Mouse (Mus musculus) CH12.LX (cell line): ENCODE results near the gene Olfr1360. TPM values are rescaled to one million over a fixed set of nuclear protein-coding genes. Genes with fewer than 3 reads are reported as not detected.

Source experiments
- DNase-seq: peaks from one replicate; pipeline ENCODE4 v3.0.0-alpha.2; 2013; ENCODE audit errors: extremely low read depth
- H3K27ac ChIP-seq: 2 replicates; pipeline ENCODE4 v1.5.1; 2012; ENCODE audit warnings: low read depth, mild to moderate bottlenecking, control low read depth, moderate library complexity; ENCODE audit not compliant: insufficient read depth
- H3K27me3 ChIP-seq: replicated peaks from 2 replicates; pipeline ENCODE3; 2012; ENCODE audit warnings: inconsistent platforms
- H3K36me3 ChIP-seq, 2 experiments: replicated peaks in 1 of 2; 2 replicates each; pipeline versions ENCODE3 to v1.6.1; 2012; ENCODE audit warnings: inconsistent platforms in 1 of 2, low read length in 1 of 2, mild to moderate bottlenecking in 1 of 2, mixed read lengths in 1 of 2, moderate library complexity in 1 of 2; ENCODE audit not compliant: control insufficient read depth in 1 of 2, insufficient read depth in 1 of 2
- H3K4me1 ChIP-seq, 2 experiments: 2 replicates each; pipeline ENCODE4 v1.6.1; 2012; ENCODE audit warnings: inconsistent platforms in 1 of 2, moderate library complexity in 1 of 2; ENCODE audit not compliant: insufficient read depth in 2 of 2, control insufficient read depth in 1 of 2
- H3K4me2 ChIP-seq: 2 replicates; pipeline ENCODE4 v1.6.1; 2012; ENCODE audit warnings: low read depth, mild to moderate bottlenecking, control low read depth; ENCODE audit not compliant: poor library complexity, insufficient read depth, severe bottlenecking
- H3K4me3 ChIP-seq, 3 experiments: fragments of 150-350 bp in 1 of 3; sonication (generic) in 1 of 3; replicated peaks in 1 of 3; 2 replicates each; pipeline versions ENCODE3 to v1.5.1; 2011 to 2012; ENCODE audit warnings: low read depth in 2 of 3, low read length in 2 of 3, mild to moderate bottlenecking in 2 of 3, moderate library complexity in 2 of 3, control low read depth in 1 of 3, improper control_type of control experiment in 1 of 3, inconsistent platforms in 1 of 3, mixed read lengths in 1 of 3; ENCODE audit not compliant: poor library complexity in 1 of 3
- H3K79me2 ChIP-seq: replicated peaks from 2 replicates; pipeline ENCODE4 v1.6.1; 2012; ENCODE audit warnings: mild to moderate bottlenecking, moderate library complexity; ENCODE audit not compliant: control insufficient read depth, poor library complexity, insufficient read depth, severe bottlenecking; ENCODE audit errors: extremely low read depth
- H3K9ac ChIP-seq: 2 replicates; pipeline ENCODE4 v1.6.1; 2012; ENCODE audit warnings: low read depth, mild to moderate bottlenecking, control low read depth, moderate library complexity; ENCODE audit not compliant: insufficient read depth
- H3K9me3 ChIP-seq: replicated peaks from 2 replicates; pipeline ENCODE3; 2012; ENCODE audit warnings: low read length, inconsistent platforms, mixed read lengths
- BHLHE40 ChIP-seq: IDR thresholded peaks from 2 replicates; pipeline ENCODE4 v1.6.1; 2011; ENCODE audit warnings: mild to moderate bottlenecking, low read depth, low read length, improper control_type of control experiment
- CTCF ChIP-seq, 2 experiments: IDR thresholded peaks in 1 of 2; conservative IDR thresholded peaks in 1 of 2; 2 replicates each; pipeline ENCODE4 v1.5.1; 2011 to 2012; ENCODE audit warnings: low read depth in 2 of 2, low read length in 2 of 2, improper control_type of control experiment in 1 of 2, inconsistent platforms in 1 of 2, mild to moderate bottlenecking in 1 of 2, moderate library complexity in 1 of 2
- ELF1 ChIP-seq: IDR thresholded peaks from 2 replicates; pipeline ENCODE4 v1.6.1; 2014; ENCODE audit warnings: low read depth, mild to moderate bottlenecking, inconsistent platforms, low read length, improper control_type of control experiment
- EP300 ChIP-seq: IDR thresholded peaks from 2 replicates; pipeline ENCODE4 v1.6.1; 2011; ENCODE audit warnings: low read length, improper control_type of control experiment
- ETS1 ChIP-seq: conservative IDR thresholded peaks from 2 replicates; pipeline ENCODE4 v1.6.1; 2012; ENCODE audit warnings: low read depth, mild to moderate bottlenecking, inconsistent platforms, low read length, improper control_type of control experiment, moderate library complexity
- IRF4 ChIP-seq: IDR thresholded peaks from 2 replicates; pipeline ENCODE4 v1.6.1; 2014; ENCODE audit warnings: low read depth, mild to moderate bottlenecking, inconsistent platforms, low read length, improper control_type of control experiment
- JUND ChIP-seq: conservative IDR thresholded peaks from 2 replicates; pipeline ENCODE4 v1.6.1; 2011; ENCODE audit warnings: low read depth, low read length, improper control_type of control experiment
- MEF2A ChIP-seq: IDR thresholded peaks from 2 replicates; pipeline ENCODE4 v1.6.1; 2014; ENCODE audit warnings: low read depth, mild to moderate bottlenecking, inconsistent platforms, low read length, improper control_type of control experiment, borderline replicate concordance
- MYC ChIP-seq: IDR thresholded peaks from 2 replicates; pipeline ENCODE4 v1.6.1; 2011; ENCODE audit warnings: low read depth, mild to moderate bottlenecking, improper control_type of control experiment, low read length
- POLR2AphosphoS2 ChIP-seq: IDR thresholded peaks from 2 replicates; pipeline ENCODE4 v1.6.1; 2011; ENCODE audit warnings: low read depth, low read length, improper control_type of control experiment
- RAD21 ChIP-seq: IDR thresholded peaks from 2 replicates; pipeline ENCODE4 v1.6.1; 2011; ENCODE audit warnings: low read depth, mild to moderate bottlenecking, low read length, improper control_type of control experiment, moderate library complexity
- SIN3A ChIP-seq: IDR thresholded peaks from 2 replicates; pipeline ENCODE4 v1.6.1; 2012; ENCODE audit warnings: low read length, improper control_type of control experiment, inconsistent platforms
- SMC3 ChIP-seq: IDR thresholded peaks from 2 replicates; pipeline ENCODE4 v1.6.1; 2011; ENCODE audit warnings: low read depth, low read length, improper control_type of control experiment
- TBP ChIP-seq: conservative IDR thresholded peaks from 2 replicates; pipeline ENCODE4 v1.6.1; 2011; ENCODE audit warnings: low read depth, low read length, improper control_type of control experiment
- ZC3H11A ChIP-seq: IDR thresholded peaks from 2 replicates; pipeline ENCODE4 v1.6.1; 2012; ENCODE audit warnings: low read depth, mild to moderate bottlenecking, inconsistent platforms, low read length, improper control_type of control experiment
- ZKSCAN1 ChIP-seq: IDR thresholded peaks from 2 replicates; pipeline ENCODE4 v1.6.1; 2012; ENCODE audit warnings: low read depth, inconsistent platforms, low read length, improper control_type of control experiment, borderline replicate concordance
- ZNF384 ChIP-seq: IDR thresholded peaks from 2 replicates; pipeline ENCODE4 v1.6.1; 2012; ENCODE audit warnings: low read depth, low read length, improper control_type of control experiment, inconsistent platforms
- dilution Hi-C: fragments of 300-500 bp; cut with MboI; formaldehyde crosslinking; loops from 2 replicates; pipeline ENCODE4 v1.14.3; 2020; ENCODE audit warnings: low sequenced_read_pairs; ENCODE audit not compliant: extremely low pct_unique_long_range_greater_than_20kb, extremely low pct_ligation_motif_present
- in situ Hi-C: fragments of 300-500 bp; cut with MboI; formaldehyde crosslinking; loops from 3 replicates; pipeline ENCODE4 v1.14.3; 2019; ENCODE audit warnings: low sequenced_read_pairs, low pct_ligation_motif_present, low pct_unique_long_range_greater_than_20kb, mixed read lengths
- polyA plus RNA-seq: library from polyadenylated mRNA; unstranded; fragments of >175 nt; gene quantifications from 2 replicates; pipeline ENCODE4 v1.2.1, GENCODE M21; 2012; ENCODE audit warnings: low read depth; ENCODE audit not compliant: insufficient read length
- total RNA-seq, 2 experiments: library from RNA; depleted of rRNA; stranded (reverse); fragments of 300-350 nt in 1 of 2; fragments of >200 nt in 1 of 2; gene quantifications; 2 replicates each; pipeline ENCODE4 v1.2.3; 2012 to 2014

The Olfr1360 gene
- total and polyA plus RNA-seq, 3 experiments: not detected

DNA sequence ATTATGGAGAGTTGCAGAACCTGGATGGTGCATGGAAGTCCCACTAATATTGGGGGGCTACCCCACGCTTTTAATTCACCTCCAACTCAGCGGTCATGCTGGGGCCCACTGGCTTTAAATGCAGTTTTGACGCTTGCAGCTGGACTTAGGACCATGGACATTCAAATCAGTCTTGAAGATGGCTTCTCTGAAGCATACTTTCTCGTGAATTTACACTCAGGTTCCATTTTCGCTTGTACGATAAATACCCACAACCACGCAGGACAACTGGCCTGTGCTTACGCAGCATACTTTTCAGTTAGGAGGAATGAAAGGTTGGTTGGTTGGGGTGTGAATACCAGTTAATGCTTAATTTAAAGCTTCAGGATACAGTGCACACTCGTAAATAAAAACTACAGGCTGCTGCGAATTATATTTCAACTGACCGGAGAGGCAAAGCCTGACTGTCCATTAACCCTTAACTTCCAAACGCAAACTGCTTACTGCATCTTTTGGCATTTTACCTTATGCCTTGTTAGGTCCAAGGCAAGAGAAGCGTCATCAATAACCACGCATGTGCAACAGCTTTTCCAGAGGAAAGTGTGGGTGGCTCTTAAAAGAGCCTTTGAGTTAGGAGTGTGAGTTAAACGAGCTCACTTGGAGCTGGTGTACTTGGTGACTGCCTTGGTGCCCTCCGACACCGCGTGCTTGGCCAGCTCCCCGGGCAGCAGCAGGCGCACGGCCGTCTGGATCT is 38.1 kb upstream of the Olfr1360 start (continued):
- TF ChIP-seq SIN3A: 0 out of 2 replicates have a peak, but pooled peaks have one; percentile 30

DNA sequence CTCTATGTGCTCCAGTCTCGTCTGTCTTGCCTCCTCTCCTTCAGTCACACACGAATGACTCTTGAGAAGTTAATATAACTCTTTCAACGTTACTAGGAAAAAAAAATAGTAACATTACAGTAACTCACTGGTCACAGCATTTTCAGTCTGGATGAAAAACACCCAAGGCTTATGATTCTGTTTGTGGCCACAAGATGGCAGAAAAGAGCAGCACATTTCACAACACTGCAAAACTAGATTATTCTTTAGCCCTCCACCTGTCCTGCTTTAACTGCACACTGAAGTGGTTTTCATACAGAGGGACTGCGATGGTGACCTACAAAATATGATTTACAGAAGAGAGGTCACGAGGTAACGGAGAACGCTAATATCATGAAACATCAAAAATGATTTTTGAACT is 37.5 kb upstream of the Olfr1360 start:
- Histone ChIP-seq H3K27ac (peak overlapping the region; percentile 81; the same call in 1 of the 2 replicates), H3K9me3 (no peaks in the 10 kb centered on the region), H3K9ac (peak overlapping the region; percentile 41), H3K4me3 (peak overlapping the region; percentile 12 to 45 (median 23)), H3K79me2 (no peaks in the 10 kb centered on the region), H3K4me1 (peaks cover 0 to 20% of the 10 kb centered on the region in 2 experiments; a peak in 2 of 4 replicates), H3K27me3 (peaks cover 3% of the 10 kb centered on the region), H3K4me2 (peak overlapping the region; percentile 94), H3K36me3 (no peaks in the 10 kb centered on the region)
- peak; percentile 80 for DNase-seq
- dilution Hi-C loops: no loop called here
- TF ChIP-seq SIN3A: peak; percentile 57; the same call in 1 of the 2 replicates
- no peak for TF ChIP-seq EP300
- 0 out of 2 replicates have a peak, but pooled peaks have one; percentile 9 for TF ChIP-seq BHLHE40
- peak; percentile 10; the same call in 1 of the 2 replicates for TF ChIP-seq ZC3H11A
- 0 out of 2 replicates have a peak, but pooled peaks have one; percentile 20 for TF ChIP-seq TBP
- TF ChIP-seq MEF2A: 0 out of 2 replicates have a peak, but pooled peaks have one; percentile 18
- TF ChIP-seq ZKSCAN1: no peak
- TF ChIP-seq SMC3: peak; percentile 90
- TF ChIP-seq CTCF (conservative IDR thresholded peaks at IDR 0.05 in 1 of 2, IDR thresholded peaks at IDR 0.05 in 1 of 2; ENCODE audit: low read depth in 2 of 2, low read length in 2 of 2): peak; percentile 88 to 89
- TF ChIP-seq POLR2AphosphoS2: no peak
- TF ChIP-seq ELF1: no peak
- TF ChIP-seq MYC: peak; percentile 78
- peak; percentile 74 for TF ChIP-seq RAD21
- TF ChIP-seq ZNF384: peak; percentile 78
- peak; percentile 53 for TF ChIP-seq JUND
- 0 out of 2 replicates have a peak, but pooled peaks have one; percentile 16 for TF ChIP-seq IRF4
- 0 out of 2 replicates have a peak, but pooled peaks have one; percentile 3 for TF ChIP-seq ETS1
- in situ Hi-C loops: loop anchor here (25.0 kb wide), 2 partner anchors 223 to 327 kb away; partner anchors contain the start of gene Zfp184
